Mouse (Mus musculus) midbrain, embryonic 12.5 days (tissue): ENCODE measurements around the gene Slc25a1. TPM values are rescaled to one million over a fixed set of nuclear protein-coding genes. Genes with fewer than 3 reads are reported as not detected.
A peak's percentile ranks its signal among the peaks of the same experiment; 100 is the strongest.

Source experiments
- ATAC-seq: fragments of 200-750 bp; cut with Nextera tagmentation; 2 replicates; pipeline ENCODE4 v1.8.0; 2017; ENCODE audit warnings: low read depth, moderate TSS enrichment, moderate library complexity; ENCODE audit not compliant: low FRiP score
- H3K27ac ChIP-seq: fragments of 300-500 bp; sonication (generic); replicated peaks from 2 replicates; pipeline ENCODE4 v1.5.1; 2016; ENCODE audit warnings: mild to moderate bottlenecking
- H3K27me3 ChIP-seq: fragments of 300-500 bp; sonication (generic); 2 replicates; pipeline ENCODE4 v1.6.1; 2016; ENCODE audit warnings: mild to moderate bottlenecking
- H3K36me3 ChIP-seq: fragments of 300-500 bp; sonication (generic); 2 replicates; pipeline ENCODE4 v1.6.1; 2016
- H3K4me1 ChIP-seq: fragments of 300-500 bp; sonication (generic); 2 replicates; pipeline ENCODE4 v1.6.1; 2016
- H3K4me2 ChIP-seq: fragments of 300-500 bp; sonication (generic); replicated peaks from 2 replicates; pipeline ENCODE4 v1.6.1; 2016; ENCODE audit warnings: mild to moderate bottlenecking, moderate library complexity
- H3K4me3 ChIP-seq: fragments of 300-500 bp; sonication (generic); 2 replicates; pipeline ENCODE4 v1.5.1; 2016; ENCODE audit warnings: mild to moderate bottlenecking
- H3K9ac ChIP-seq: fragments of 300-500 bp; sonication (generic); replicated peaks from 2 replicates; pipeline ENCODE4 v1.6.1; 2016; ENCODE audit warnings: mild to moderate bottlenecking, moderate library complexity
- H3K9me3 ChIP-seq: fragments of 300-500 bp; sonication (generic); 2 replicates; pipeline ENCODE4 v1.6.1; 2016; ENCODE audit warnings: mild to moderate bottlenecking
- WGBS: fragments of 180-500 bp; shearing (Covaris S2); methylation state at CpG from one replicate; pipeline ENCODE4 v1.1.7; 2016; 5-methylcytosine and 5-hydroxymethylcytosine counted together
- polyA plus RNA-seq: library from polyadenylated mRNA; unstranded; fragments of >200 nt; fragmentation: Nextera tagmentation; extraction: Ambion mirVana; gene quantifications from 2 replicates; pipeline ENCODE4 v1.2.1, GENCODE M21; 2016

Gene Slc25a1
- polyA plus RNA-seq, 1 experiment from 2014 or later, result 120 TPM

DNA sequence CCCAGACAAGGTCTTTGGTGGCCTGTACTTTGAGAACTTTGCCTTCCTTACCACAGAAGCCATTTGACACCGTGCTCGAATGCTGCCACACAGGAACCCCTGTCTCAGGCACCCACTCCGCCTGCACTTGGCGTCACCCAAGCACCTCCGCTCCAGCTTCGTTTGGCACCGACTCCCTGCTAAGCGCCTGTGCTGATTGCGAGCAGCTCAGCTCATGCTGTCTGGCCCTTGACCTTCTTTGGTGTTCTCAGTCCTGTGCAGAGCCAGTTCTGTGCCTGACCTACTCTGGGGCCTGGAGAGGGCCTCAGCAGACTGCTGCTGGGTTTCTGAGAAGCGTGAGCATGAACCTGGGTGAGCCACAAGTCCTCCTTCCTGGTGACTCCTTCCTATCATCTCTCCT is 8.8 kb upstream of the Slc25a1 start:
- ATAC-seq, result no peak
- H3K27ac ChIP-seq, result no peak overlapping the region
- peaks cover 43% of the 10 kb centered on the region for H3K27me3 ChIP-seq
- whole genome bisulfite sequencing, result 83% methylated on average over 10 of the region's 10 CpGs
- no peaks in the 10 kb centered on the region for H3K4me1 ChIP-seq
- no peaks in the 10 kb centered on the region for H3K36me3 ChIP-seq
- no peak overlapping the region for H3K4me3 ChIP-seq
- H3K9me3 ChIP-seq, result no peaks in the 10 kb centered on the region
- no peak overlapping the region for H3K9ac ChIP-seq
- H3K4me2 ChIP-seq, result no peak overlapping the region

DNA sequence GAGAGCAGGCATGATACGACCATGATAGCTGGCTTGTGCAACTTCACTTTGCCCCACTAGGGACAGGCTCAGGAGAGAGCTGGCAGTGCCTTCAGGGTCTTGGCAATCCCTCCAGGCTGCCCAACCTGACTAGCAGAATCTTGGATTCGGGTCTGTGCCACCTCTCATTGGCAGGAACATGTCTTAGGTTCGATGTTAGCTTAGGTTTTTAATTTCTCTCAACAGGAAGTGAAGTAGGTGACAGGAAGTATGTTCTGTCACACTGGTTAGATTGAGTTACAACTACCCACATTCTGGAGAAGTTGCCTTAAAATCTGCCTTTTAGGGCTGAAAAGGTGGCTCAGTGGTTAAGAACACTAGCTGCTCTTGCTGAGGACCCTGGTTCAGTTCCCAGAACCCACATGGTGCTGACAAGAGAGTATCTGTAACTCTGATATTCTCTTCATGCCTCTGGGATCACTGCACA is 6.5 kb upstream of the Slc25a1 start:
- H3K4me3 ChIP-seq, result no peak overlapping the region
- ATAC-seq, result no peak
- no peaks in the 10 kb centered on the region for H3K36me3 ChIP-seq
- H3K27ac ChIP-seq, result no peak overlapping the region
- H3K27me3 ChIP-seq, result peaks cover 51% of the 10 kb centered on the region
- H3K4me1 ChIP-seq, result 0 out of 2 replicates have a peak, but pooled peaks cover under 1% of the 10 kb centered on the region
- no peaks in the 10 kb centered on the region for H3K9me3 ChIP-seq
- WGBS, result 78% methylated on average over 3 of the region's 3 CpGs
- no peak overlapping the region for H3K4me2 ChIP-seq
- no peak overlapping the region for H3K9ac ChIP-seq

DNA sequence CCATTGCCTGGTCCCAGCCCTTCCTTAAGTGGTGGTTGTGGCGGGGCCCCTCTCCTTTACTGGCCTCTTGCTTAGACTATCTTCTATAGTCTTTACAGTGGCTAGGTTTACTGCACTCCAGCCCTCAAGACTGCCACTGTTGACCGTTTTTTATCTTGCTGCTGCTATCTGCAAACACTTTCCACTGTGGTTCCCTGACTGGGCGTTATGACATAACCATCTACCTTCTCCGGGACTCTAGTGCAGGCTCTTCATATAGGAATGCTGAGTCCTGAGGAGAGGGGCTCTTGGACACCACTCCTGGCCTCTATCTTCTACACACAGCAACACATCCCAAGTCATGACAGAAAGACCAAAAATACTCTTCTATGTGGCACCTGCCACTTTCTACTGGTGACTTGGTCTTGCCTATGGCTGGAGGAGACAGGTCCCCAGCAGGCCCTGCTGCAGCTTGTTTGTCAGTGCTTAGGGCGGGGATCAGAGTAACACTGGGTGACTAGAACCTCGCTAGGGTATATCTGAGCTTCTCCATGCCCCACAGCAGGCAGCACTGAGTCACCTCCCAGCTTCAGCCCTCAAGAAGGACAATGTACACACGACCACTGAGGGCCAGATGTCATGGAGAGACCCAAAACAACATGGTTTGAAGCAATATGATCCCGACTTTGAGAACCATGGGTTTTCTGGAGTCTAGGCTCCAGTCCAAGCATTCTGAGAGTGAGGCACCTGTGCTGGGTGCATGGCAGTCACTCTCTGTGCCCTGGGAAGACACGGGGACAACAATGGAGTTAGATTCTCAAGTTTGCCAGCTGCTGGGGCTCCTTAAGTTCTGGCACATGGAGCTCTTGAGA is 5.8 kb upstream of the Slc25a1 start:
- H3K4me3 ChIP-seq, result no peak overlapping the region
- no peaks in the 10 kb centered on the region for H3K9me3 ChIP-seq
- WGBS, result 70% methylated on average over 9 of the region's 9 CpGs
- H3K9ac ChIP-seq, result no peak overlapping the region
- no peaks in the 10 kb centered on the region for H3K36me3 ChIP-seq
- no peak for ATAC-seq
- no peak overlapping the region for H3K27ac ChIP-seq
- H3K27me3 ChIP-seq, result peaks cover 51% of the 10 kb centered on the region
- peaks cover 7% of the 10 kb centered on the region; the same call in 1 of the 2 replicates for H3K4me1 ChIP-seq
- H3K4me2 ChIP-seq, result no peak overlapping the region

DNA sequence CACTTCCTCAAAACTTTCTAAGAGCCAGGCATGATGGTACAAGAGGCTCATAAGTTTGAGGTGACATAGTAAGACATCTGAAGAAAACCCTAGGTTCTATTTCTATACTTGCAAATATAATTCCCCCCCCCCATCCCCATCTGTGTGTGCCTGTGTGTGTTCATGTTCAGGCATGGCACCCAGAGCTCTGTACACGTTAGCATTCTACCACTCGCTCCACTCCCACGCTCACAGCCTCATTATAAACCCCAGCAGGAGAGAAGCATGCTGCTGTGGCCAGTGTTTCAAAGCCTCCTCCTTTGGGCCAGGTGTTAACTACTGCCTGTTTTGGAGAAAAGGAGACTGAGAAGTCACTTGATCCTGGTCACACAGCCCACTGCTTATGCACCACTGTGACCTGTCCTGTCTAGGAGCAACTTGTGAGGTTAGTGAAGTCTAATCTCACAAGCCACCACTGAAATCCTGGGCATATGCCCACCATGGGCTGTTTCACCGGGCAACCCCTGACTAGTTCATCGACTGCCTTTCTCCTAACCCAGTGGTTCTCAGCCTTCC is 4.0 kb upstream of the Slc25a1 start:
- H3K4me2 ChIP-seq, result no peak overlapping the region
- H3K4me1 ChIP-seq, result peaks cover 21% of the 10 kb centered on the region
- no peaks in the 10 kb centered on the region for H3K36me3 ChIP-seq
- peaks cover 38% of the 10 kb centered on the region for H3K27me3 ChIP-seq
- WGBS, result 80% methylated on average over 5 of the region's 5 CpGs
- no peaks in the 10 kb centered on the region for H3K9me3 ChIP-seq
- H3K9ac ChIP-seq, result no peak overlapping the region
- no peak overlapping the region for H3K27ac ChIP-seq
- ATAC-seq, result no peak
- no peak overlapping the region for H3K4me3 ChIP-seq

DNA sequence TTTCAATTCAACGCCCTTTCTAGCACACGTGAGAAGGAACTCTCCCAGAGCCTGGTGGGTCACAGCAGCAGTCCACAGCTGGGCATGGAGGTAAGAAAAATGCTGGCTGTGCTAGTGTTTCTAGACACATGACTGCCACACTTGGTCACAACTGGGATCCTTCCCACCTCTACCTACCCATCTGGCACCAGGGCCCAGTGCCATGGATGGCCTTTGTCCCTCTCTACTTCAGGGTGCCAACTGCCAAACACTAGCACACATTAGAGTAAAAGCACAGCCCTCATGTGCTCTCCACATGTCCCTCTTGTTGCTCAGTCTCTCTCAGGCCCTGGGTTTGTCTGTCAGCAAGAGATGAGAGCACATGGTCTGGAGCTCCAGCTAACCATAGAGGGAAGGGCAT is 1.6 kb upstream of the Slc25a1 start:
- Histone ChIP-seq H3K4me3 (no peak overlapping the region), H3K4me2 (no peak overlapping the region), H3K27ac (peak overlapping the region; percentile 88), H3K27me3 (peaks cover 44% of the 10 kb centered on the region), H3K36me3 (peaks cover 18% of the 10 kb centered on the region), H3K9ac (no peak overlapping the region), H3K4me1 (peaks cover 31% of the 10 kb centered on the region), H3K9me3 (no peaks in the 10 kb centered on the region)
- 66% methylated on average over 2 of the region's 2 CpGs for WGBS
- ATAC-seq, result no peak

DNA sequence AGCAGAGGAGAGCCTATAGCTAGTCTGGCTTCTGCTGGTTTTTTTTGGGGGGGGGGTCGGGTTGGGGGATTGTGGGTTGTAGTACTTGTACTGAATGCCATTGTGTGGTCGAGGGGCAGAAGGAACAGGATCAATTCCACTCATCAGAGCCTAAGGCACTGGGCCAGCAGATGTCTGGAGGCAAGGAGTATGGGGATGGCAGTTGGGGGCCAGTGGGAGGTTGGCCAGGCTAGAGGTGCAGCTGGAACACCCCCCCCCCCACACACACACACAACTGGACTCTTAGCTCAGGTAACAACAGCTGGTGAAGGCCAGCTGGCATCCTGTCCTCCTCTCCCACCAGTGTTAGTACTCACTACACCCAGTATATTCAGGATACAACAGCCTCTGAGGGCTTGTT is 1.2 kb upstream of the Slc25a1 start:
- Histone ChIP-seq H3K4me3 (no peak overlapping the region), H3K9me3 (no peaks in the 10 kb centered on the region), H3K4me1 (peaks cover 31% of the 10 kb centered on the region), H3K27ac (peak overlapping the region; percentile 88), H3K4me2 (peak overlapping the region; percentile 90; the same call in 1 of the 2 replicates), H3K36me3 (peaks cover 22% of the 10 kb centered on the region), H3K27me3 (peaks cover 42% of the 10 kb centered on the region), H3K9ac (no peak overlapping the region)
- peak; percentile 28 for ATAC-seq
- WGBS, result 0% methylated on average over 2 of the region's 2 CpGs

DNA sequence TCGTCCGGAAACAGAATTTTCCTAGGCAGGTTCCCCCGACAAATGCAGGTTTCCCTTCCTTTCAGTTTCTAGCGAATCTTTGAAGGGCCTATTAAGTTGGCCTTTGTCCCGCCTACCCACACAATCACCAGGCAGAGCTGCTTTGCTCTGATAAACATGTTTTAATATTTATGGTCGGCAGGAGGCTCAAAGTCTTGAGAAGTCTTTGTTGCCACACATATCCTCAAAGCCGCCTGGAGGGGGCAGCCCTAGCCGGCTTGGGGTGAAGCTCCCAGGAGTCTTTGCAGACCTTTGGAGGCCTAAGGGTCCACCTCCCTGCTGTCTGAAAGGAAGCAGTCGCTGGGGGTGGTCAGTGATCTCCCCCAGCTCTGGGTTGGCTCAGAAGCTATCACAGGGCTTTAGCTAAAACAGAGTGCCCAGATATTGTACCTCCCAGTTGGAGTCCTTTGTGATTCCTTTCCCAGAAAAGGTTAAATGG is 647 bp upstream of the Slc25a1 start:
- Histone ChIP-seq H3K27me3 (peaks cover 37% of the 10 kb centered on the region), H3K36me3 (peaks cover 23% of the 10 kb centered on the region), H3K27ac (peak overlapping the region; percentile 88), H3K9ac (peak overlapping the region; percentile 87), H3K4me2 (peak overlapping the region; percentile 90), H3K4me3 (peak overlapping the region; percentile 87), H3K4me1 (peaks cover 31% of the 10 kb centered on the region), H3K9me3 (no peaks in the 10 kb centered on the region)
- WGBS, result 0% methylated on average over 9 of the region's 9 CpGs
- ATAC-seq, result peak; percentile 50

DNA sequence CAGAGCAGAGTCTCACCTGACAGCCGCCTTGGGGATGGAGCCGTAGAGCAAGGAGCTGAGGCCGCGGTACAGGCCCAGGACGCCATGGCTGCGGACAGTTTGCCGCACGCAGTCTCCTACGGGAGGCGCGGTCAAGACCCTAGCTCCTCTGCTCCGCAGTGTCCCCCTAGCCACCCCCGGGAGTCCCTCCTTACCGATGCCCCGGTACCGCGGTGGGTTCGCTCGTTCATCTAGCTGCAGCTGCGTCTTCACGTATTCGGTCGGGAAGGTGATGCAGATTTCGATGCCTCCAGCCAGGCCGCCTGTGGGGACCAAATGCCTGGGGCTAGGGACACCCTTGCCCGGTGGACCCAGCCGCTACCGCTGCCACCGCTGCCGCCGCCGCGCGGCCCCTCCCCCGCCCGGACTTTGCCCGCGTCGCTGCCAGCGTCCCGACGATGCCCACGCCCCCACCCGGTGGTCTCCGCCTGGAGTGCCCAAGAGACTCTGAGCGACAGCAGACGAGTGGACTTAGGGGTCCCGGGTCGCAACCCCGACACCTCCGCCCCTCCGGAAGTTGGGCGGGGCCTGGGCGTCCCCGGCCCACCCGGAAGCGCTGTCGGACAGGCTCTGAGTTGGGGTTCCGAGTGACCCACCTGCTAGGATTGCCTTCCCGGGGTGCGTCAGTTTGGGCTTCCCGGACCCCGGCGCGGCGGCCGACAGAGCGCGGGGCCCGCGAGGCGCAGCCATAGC is 502 bp downstream of the Slc25a1 start:
- Histone ChIP-seq H3K9ac (peak overlapping the region; percentile 87), H3K4me1 (peaks cover 38% of the 10 kb centered on the region), H3K4me3 (peak overlapping the region; percentile 87), H3K4me2 (peak overlapping the region; percentile 90), H3K36me3 (peaks cover 23% of the 10 kb centered on the region), H3K9me3 (no peaks in the 10 kb centered on the region), H3K27ac (peak overlapping the region; percentile 88), H3K27me3 (peaks cover 29% of the 10 kb centered on the region)
- ATAC-seq, result peak; percentile 55
- WGBS, result 1% methylated on average over 72 of the region's 72 CpGs

DNA sequence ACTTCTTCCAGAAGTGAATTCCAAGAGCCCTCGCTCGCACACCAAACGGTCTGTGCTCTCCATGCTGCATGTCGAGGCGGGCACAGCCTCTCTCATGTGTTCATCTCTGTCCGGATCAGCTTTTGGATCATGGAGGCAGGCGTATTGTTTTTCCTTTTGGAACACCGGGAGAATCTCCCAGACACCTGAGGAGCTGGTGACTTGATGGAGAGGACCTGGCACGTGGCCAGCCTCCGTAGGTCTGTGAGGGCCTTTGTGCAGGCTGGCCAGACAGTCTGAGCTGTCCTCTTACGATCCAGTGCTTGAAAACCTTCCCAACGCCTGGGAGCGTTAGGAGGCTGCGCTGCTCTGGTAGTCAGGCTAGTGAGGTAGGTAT is 5.9 kb downstream of the Slc25a1 start:
- peaks cover 47% of the 10 kb centered on the region for H3K27me3 ChIP-seq
- H3K4me3 ChIP-seq, result peak overlapping the region; percentile 58
- no peaks in the 10 kb centered on the region for H3K9me3 ChIP-seq
- peaks cover 23% of the 10 kb centered on the region for H3K36me3 ChIP-seq
- peak overlapping the region; percentile 68 for H3K27ac ChIP-seq
- peaks cover 38% of the 10 kb centered on the region for H3K4me1 ChIP-seq
- H3K9ac ChIP-seq, result peak overlapping the region; percentile 86
- under 1% methylated on average over 14 of the region's 14 CpGs for WGBS
- ATAC-seq, result peak; percentile 13
- peak overlapping the region; percentile 98 for H3K4me2 ChIP-seq

DNA sequence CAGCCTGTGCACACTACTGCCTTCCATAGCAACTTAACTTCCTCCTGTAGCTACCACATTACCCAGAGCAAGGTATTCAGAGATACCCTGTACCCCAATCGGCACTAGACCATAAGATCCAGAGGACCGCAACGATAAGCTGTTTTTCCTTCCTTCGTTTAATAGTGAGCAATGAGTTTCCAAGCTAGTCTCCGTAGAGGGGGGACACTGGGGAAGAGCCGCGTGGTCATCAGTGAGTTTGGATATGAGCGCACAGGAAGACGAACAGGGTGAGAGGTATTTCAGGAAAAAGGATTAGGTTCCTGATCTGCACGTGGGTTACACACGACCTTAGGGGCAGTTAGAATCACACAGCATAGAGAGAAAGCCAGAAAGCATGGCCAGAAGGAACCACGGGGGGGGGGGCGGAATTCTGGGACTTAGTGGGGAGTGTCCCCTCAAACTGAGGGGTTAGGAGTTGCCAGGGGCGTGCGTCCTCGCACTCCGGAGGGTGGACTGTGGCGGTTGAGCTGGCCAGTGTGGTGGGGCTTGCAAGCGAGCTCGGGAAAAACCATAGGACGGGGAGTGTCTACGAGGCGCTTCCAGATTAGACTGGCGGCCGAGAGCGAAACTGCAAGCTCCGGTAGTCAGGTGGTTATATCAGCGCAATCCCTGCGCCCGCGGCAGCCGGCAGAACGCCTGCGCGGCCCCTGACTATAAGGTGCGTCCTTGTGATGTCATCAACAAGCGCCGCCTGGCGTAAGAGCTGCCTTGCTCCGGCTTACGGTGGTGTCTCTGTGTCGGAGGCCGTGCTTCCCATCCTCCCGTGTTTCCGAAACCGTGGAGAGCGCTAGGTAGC is 6.5 kb downstream of the Slc25a1 start:
- H3K36me3 ChIP-seq, result peaks cover 23% of the 10 kb centered on the region
- no peaks in the 10 kb centered on the region for H3K9me3 ChIP-seq
- H3K4me2 ChIP-seq, result peak overlapping the region; percentile 98
- peak overlapping the region; percentile 86 for H3K9ac ChIP-seq
- H3K4me1 ChIP-seq, result peaks cover 32% of the 10 kb centered on the region
- H3K27ac ChIP-seq, result peak overlapping the region; percentile 81
- peak overlapping the region; percentile 58 for H3K4me3 ChIP-seq
- 2% methylated on average over 47 of the region's 47 CpGs for WGBS
- H3K27me3 ChIP-seq, result peaks cover 48% of the 10 kb centered on the region
- peak; percentile 93 for ATAC-seq

DNA sequence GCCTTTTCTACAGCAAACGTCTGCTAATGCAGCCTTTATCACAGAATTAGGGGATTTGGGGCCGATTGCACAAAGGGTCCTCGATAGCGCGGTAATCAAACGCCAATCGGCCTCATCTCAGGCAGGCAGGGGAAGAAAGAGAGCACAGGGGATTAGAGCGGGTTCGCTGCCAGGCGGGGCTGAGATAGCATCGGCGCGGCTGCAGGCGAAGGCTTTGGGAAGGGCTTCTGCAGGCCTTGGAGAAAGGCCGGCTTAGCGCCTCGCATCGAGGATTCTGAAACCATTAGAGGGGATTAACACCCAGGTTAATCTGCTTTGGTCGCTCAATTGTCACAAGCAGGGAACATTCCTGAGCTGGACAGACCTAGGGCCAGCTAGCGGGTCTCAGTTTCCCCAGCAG is 7.4 kb downstream of the Slc25a1 start:
- Histone ChIP-seq H3K9ac (peak overlapping the region; percentile 86), H3K36me3 (peaks cover 14% of the 10 kb centered on the region), H3K4me3 (0 out of 2 replicates have a peak overlapping the region, but pooled peaks have one; percentile 58), H3K9me3 (no peaks in the 10 kb centered on the region), H3K27me3 (peaks cover 48% of the 10 kb centered on the region), H3K27ac (peak overlapping the region; percentile 81), H3K4me1 (peaks cover 27% of the 10 kb centered on the region), H3K4me2 (peak overlapping the region; percentile 98)
- ATAC-seq, result no peak
- 1% methylated on average over 20 of the region's 20 CpGs for WGBS
